Mouse (Mus musculus): ENCODE results near the gene Schip1. TPM values are rescaled to one million over a fixed set of nuclear protein-coding genes. Genes with fewer than 3 reads are reported as not detected.

Schip1 gene
- polyA plus RNA-seq, 1 experiment from 2014 or later, result 71.8 TPM

DNA sequence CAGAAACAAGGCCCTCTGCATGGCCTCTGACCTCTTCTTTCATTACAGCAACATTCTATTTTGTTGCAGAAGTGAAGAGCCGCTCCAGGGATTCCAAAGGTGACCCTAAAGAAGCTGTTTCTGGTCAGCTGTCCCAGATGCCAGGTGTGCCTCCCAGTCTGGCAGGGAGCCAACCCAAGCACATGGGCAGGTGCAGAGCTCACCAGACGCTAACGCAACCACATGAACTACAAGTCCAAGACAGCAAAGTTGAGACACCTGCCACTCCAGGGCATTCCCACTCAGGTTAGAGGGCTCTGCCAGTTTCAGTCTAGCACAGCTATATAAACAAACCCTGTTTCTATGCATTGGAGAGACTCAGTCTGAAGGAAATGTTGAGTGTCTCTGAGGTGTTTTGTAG lies 288.9 kb downstream of the Schip1 start:
- no peak for TF ChIP-seq CTCF (IDR thresholded peaks at IDR 0.05; ENCODE audit: low read depth)
- ATAC-seq (replicated peaks; ENCODE audit: low FRiP score, low read depth), result peak; percentile 29; the same call in 1 of the 2 replicates
- Histone ChIP-seq H3K27me3 (ENCODE audit: insufficient read depth, low read length) (no peaks in the 10 kb centered on the region), H3K4me2 (ENCODE audit: low read length) (no peak overlapping the region), H3K9ac (ENCODE audit: low read depth, low read length) (no peak overlapping the region), H3K36me3 (ENCODE audit: insufficient read depth, low read length) (no peaks in the 10 kb centered on the region), H3K27ac (no peak overlapping the region), H3K4me3 (replicated peaks; ENCODE audit: low read depth, low read length) (no peak overlapping the region), H3K4me1 (replicated peaks; ENCODE audit: insufficient read depth, low read length) (no peaks in the 10 kb centered on the region), H3K9me3 (replicated peaks; ENCODE audit: low read length) (no peaks in the 10 kb centered on the region)
- 43% methylated on average over 3 of the region's 3 CpGs for WGBS
- DNase-seq (ENCODE audit: low spot score), result no peak

DNA sequence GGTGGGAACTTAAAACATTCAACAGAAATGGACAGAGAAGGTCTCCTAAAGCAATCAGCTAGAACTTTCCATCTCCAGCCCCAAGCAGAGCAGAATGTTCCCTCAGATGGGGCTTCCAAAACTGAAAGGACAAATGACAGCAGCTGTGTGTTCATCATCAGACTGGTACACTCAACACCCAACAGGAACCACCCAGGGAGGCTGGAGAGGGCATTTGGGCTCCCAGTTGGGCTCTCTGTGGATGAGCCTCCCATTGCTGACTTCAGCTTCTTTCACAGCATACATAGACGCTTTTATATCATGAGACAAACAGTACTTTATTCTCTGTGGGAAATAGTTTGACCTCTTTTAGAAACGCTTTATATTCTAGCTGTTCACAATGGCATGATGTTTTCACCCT lies 291.9 kb downstream of the Schip1 start:
- no peaks in the 10 kb centered on the region for H3K4me1 ChIP-seq (replicated peaks; ENCODE audit: insufficient read depth, low read length)
- H3K9ac ChIP-seq (ENCODE audit: low read depth, low read length), result no peak overlapping the region
- H3K9me3 ChIP-seq (replicated peaks; ENCODE audit: low read length), result no peaks in the 10 kb centered on the region
- WGBS, result 85% methylated on average over 2 of the region's 2 CpGs
- H3K27ac ChIP-seq, result no peak overlapping the region
- no peaks in the 10 kb centered on the region for H3K27me3 ChIP-seq (ENCODE audit: insufficient read depth, low read length)
- H3K4me3 ChIP-seq (replicated peaks; ENCODE audit: low read depth, low read length), result no peak overlapping the region
- no peak for TF ChIP-seq CTCF (IDR thresholded peaks at IDR 0.05; ENCODE audit: low read depth)
- no peaks in the 10 kb centered on the region for H3K36me3 ChIP-seq (ENCODE audit: insufficient read depth, low read length)
- DNase-seq (ENCODE audit: low spot score), result no peak
- ATAC-seq (replicated peaks; ENCODE audit: low FRiP score, low read depth), result no peak
- no peak overlapping the region for H3K4me2 ChIP-seq (ENCODE audit: low read length)

DNA sequence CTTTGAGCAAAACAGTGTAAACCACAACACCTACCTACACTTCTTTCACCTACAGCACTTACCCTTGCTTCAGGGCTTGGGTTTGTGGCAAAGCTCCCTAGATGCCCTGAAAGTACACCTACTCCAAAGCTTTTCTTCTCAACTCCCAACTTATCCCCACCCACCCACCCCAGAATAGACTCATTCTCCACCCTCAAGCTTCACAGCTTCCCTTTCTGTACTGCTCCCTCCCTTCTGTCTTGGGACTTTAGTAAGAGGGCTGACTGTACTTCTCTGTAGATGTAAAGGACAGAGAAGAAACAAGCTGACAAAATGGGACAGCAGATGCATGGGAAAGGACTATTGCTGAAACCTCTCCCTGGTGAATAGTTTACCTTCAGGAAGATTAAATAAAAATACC lies 303.4 kb downstream of the Schip1 start:
- no peaks in the 10 kb centered on the region for H3K4me1 ChIP-seq (replicated peaks; ENCODE audit: insufficient read depth, low read length)
- H3K9me3 ChIP-seq (replicated peaks; ENCODE audit: low read length), result no peaks in the 10 kb centered on the region
- no peak overlapping the region for H3K4me2 ChIP-seq (ENCODE audit: low read length)
- no peaks in the 10 kb centered on the region for H3K27me3 ChIP-seq (ENCODE audit: insufficient read depth, low read length)
- no peak overlapping the region for H3K9ac ChIP-seq (ENCODE audit: low read depth, low read length)
- H3K36me3 ChIP-seq (ENCODE audit: insufficient read depth, low read length), result no peaks in the 10 kb centered on the region
- ATAC-seq (replicated peaks; ENCODE audit: low FRiP score, low read depth) (no peak), DNase-seq (ENCODE audit: low spot score) (no peak)
- H3K4me3 ChIP-seq (replicated peaks; ENCODE audit: low read depth, low read length), result no peak overlapping the region
- no peak overlapping the region for H3K27ac ChIP-seq
- TF ChIP-seq CTCF (IDR thresholded peaks at IDR 0.05; ENCODE audit: low read depth), result no peak

DNA sequence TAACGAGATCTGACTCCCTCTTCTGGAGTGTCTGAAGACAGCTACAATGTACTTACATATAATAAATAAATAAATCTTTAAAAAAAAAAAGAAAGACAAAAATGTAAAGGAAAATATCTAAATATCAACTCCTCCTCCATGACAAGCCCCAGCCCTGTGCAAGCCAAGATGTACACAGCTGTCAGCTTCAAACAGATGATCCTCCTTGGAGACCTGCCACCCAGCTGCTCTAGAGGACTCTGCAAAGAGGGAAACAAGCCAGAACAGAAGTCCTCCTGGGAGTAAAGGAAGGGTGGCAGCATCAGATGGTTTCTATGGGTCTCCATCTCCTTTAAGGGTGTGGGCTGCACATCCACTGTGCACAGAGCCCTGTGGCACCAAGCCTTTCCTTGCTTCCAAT lies 308.3 kb downstream of the Schip1 start:
- Histone ChIP-seq H3K27ac (no peak overlapping the region), H3K36me3 (ENCODE audit: insufficient read depth, low read length) (no peaks in the 10 kb centered on the region), H3K4me1 (replicated peaks; ENCODE audit: insufficient read depth, low read length) (no peaks in the 10 kb centered on the region), H3K9ac (ENCODE audit: low read depth, low read length) (no peak overlapping the region), H3K4me2 (ENCODE audit: low read length) (no peak overlapping the region), H3K4me3 (replicated peaks; ENCODE audit: low read depth, low read length) (no peak overlapping the region), H3K27me3 (ENCODE audit: insufficient read depth, low read length) (no peaks in the 10 kb centered on the region), H3K9me3 (replicated peaks; ENCODE audit: low read length) (no peaks in the 10 kb centered on the region)
- TF ChIP-seq CTCF (IDR thresholded peaks at IDR 0.05; ENCODE audit: low read depth), result no peak
- no peak for DNase-seq (ENCODE audit: low spot score)
- ATAC-seq (replicated peaks; ENCODE audit: low FRiP score, low read depth), result no peak
- WGBS, result no CpG with 5 or more reads among the region's 1 CpGs

DNA sequence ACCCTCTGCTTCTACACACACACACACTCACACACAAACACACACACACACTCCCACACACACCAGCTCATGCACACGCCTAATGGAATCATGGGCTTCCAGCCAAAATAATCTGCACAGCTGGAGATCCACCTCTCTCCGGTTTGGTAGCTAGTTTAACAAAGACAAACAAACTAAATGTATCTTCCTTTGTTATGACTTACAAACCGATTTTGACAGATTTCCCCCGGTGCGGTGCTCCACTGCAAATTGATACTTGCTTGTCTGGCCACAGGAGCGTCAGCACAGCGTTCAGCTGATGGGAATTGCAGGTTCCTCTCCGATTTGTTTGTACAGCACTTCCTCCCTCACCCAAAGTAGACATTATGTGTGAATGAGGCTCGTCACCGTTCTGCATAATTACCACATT lies 310.5 kb downstream of the Schip1 start:
- Histone ChIP-seq H3K4me3 (replicated peaks; ENCODE audit: low read depth, low read length) (no peak overlapping the region), H3K4me2 (ENCODE audit: low read length) (no peak overlapping the region), H3K27me3 (ENCODE audit: insufficient read depth, low read length) (no peaks in the 10 kb centered on the region), H3K27ac (no peak overlapping the region), H3K9me3 (replicated peaks; ENCODE audit: low read length) (no peaks in the 10 kb centered on the region), H3K9ac (ENCODE audit: low read depth, low read length) (no peak overlapping the region), H3K36me3 (ENCODE audit: insufficient read depth, low read length) (no peaks in the 10 kb centered on the region), H3K4me1 (replicated peaks; ENCODE audit: insufficient read depth, low read length) (no peaks in the 10 kb centered on the region)
- no peak for ATAC-seq (replicated peaks; ENCODE audit: low FRiP score, low read depth)
- TF ChIP-seq CTCF (IDR thresholded peaks at IDR 0.05; ENCODE audit: low read depth), result no peak
- 13% methylated on average over 10 of the region's 10 CpGs for WGBS
- no peak for DNase-seq (ENCODE audit: low spot score)

DNA sequence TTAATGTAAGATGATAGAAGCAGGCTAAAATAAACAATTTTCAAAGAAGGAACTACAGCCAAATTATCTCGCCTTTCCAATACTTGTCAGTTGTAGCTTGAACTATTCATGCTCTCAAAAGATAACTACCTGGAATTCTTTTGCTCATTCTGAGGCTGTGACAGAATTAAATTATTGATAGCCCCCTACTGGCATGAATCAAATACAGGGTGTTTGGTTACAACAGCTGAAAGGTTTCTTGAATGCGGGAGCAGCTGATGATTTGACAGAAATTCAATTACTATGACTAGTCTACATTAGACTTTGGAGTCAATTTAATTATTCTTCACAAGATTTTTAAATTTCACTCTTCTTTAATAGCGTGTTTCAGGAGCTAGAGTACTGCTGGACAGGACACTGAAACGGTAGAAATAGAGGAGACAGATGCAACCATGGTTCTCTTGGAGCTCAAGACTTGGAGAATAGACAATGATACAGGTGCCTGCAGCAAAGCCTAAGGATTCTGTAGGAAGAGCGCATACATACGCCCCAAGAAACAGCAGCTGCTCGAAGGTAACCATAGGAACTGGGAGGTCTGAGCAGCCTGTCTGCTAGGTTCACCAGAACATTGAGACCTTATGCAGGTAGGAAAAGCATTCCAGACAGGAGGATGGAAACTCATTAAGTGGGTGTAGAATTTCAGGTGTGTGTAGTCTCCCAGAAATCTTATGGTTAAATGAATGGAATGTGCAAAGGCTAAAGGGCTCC lies 313.0 kb downstream of the Schip1 start:
- Histone ChIP-seq H3K9me3 (replicated peaks; ENCODE audit: low read length) (no peaks in the 10 kb centered on the region), H3K4me1 (replicated peaks; ENCODE audit: insufficient read depth, low read length) (no peaks in the 10 kb centered on the region), H3K4me2 (ENCODE audit: low read length) (no peak overlapping the region), H3K36me3 (ENCODE audit: insufficient read depth, low read length) (no peaks in the 10 kb centered on the region), H3K27ac (no peak overlapping the region), H3K4me3 (replicated peaks; ENCODE audit: low read depth, low read length) (no peak overlapping the region), H3K27me3 (ENCODE audit: insufficient read depth, low read length) (no peaks in the 10 kb centered on the region), H3K9ac (ENCODE audit: low read depth, low read length) (no peak overlapping the region)
- ATAC-seq (replicated peaks; ENCODE audit: low FRiP score, low read depth) (no peak), DNase-seq (ENCODE audit: low spot score) (no peak)
- TF ChIP-seq CTCF (IDR thresholded peaks at IDR 0.05; ENCODE audit: low read depth), result no peak
- whole genome bisulfite sequencing, result 70% methylated on average over 7 of the region's 7 CpGs

DNA sequence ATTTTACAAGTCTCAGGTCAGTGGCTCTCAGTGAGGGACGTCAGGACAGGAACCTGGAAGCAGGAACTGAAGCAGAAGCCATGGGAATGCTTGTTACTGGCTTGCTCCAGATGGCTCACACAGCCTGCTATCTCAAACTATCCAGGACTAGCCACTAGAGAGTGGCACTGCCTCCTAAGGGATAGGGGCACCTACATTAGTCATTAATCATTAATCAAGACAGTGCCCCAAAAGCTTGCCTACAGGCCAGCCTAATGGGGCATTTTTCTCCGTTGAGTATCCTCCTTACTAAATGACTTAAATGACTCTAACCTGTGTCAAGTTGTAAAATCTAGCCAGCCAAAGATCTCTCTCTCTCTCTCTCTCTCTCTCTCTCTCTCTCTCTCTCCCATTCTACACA lies 314.2 kb downstream of the Schip1 start:
- H3K9me3 ChIP-seq (replicated peaks; ENCODE audit: low read length), result no peaks in the 10 kb centered on the region
- H3K27ac ChIP-seq, result no peak overlapping the region
- WGBS, result 38% methylated on average over 2 of the region's 2 CpGs
- no peaks in the 10 kb centered on the region for H3K27me3 ChIP-seq (ENCODE audit: insufficient read depth, low read length)
- no peak overlapping the region for H3K9ac ChIP-seq (ENCODE audit: low read depth, low read length)
- ATAC-seq (replicated peaks; ENCODE audit: low FRiP score, low read depth) (no peak), DNase-seq (ENCODE audit: low spot score) (no peak)
- TF ChIP-seq CTCF (IDR thresholded peaks at IDR 0.05; ENCODE audit: low read depth), result no peak
- H3K4me2 ChIP-seq (ENCODE audit: low read length), result no peak overlapping the region
- H3K4me1 ChIP-seq (replicated peaks; ENCODE audit: insufficient read depth, low read length), result no peaks in the 10 kb centered on the region
- H3K4me3 ChIP-seq (replicated peaks; ENCODE audit: low read depth, low read length), result no peak overlapping the region
- no peaks in the 10 kb centered on the region for H3K36me3 ChIP-seq (ENCODE audit: insufficient read depth, low read length)
